ENCODE assay signal across 8 mouse cellular contexts in genomic region chrX:13847502-13847851, GRCm38 (mm10). TPM values are rescaled to one million over a fixed set of nuclear protein-coding genes. Genes with fewer than 3 reads are reported as not detected.
DNase-seq lines count a peak whose midpoint lies in the region; ATAC-seq and TF ChIP-seq lines count a peak whose summit lies in the region.

No protein-coding gene starts in this region.

- DNase-seq in frontal cortex, postnatal 36 days (ENCODE audit: low spot score in 2 of 2): no peak
- peak; percentile 88 for DNase-seq in MEL (ENCODE audit: low read depth, low spot score)
- DNase-seq in embryonic facial prominence, embryonic 14.5 days (ENCODE audit: low spot score): peak; percentile 39
- peak; percentile 63 for DNase-seq in hindbrain, embryonic 14.5 days (ENCODE audit: low spot score)
- peak; percentile 5 for DNase-seq in left cerebral cortex, postnatal 4 days
- peak; percentile 14 for DNase-seq in thymus, postnatal 4 days

- peaks cover 0 to 6% of the 10 kb centered on the region in 2 experiments; a peak in 2 of 4 replicates for H3K36me3 ChIP-seq in MEL (ENCODE audit: control insufficient read depth in 1 of 2, insufficient read depth in 2 of 2, low read length in 2 of 2)
- no peaks in the 10 kb centered on the region for H3K36me3 ChIP-seq in embryonic facial prominence, embryonic 14.5 days (ENCODE audit: control insufficient read depth, insufficient read depth, low read length)
- H3K36me3 ChIP-seq in hindbrain, embryonic 14.5 days (replicated peaks; ENCODE audit: control insufficient read depth, insufficient read depth): no peaks in the 10 kb centered on the region

- TF ChIP-seq EP300 in MEL (IDR thresholded peaks at IDR 0.05; ENCODE audit: low read depth in 1 of 2, low read length in 2 of 2): no peak

- H3K4me3 ChIP-seq in MEL (ENCODE audit: control insufficient read depth in 1 of 2, insufficient read depth in 1 of 2, low read depth in 2 of 2, low read length in 2 of 2): peak overlapping the region; percentile 82 to 89
- peak overlapping the region; percentile 55 for H3K4me3 ChIP-seq in embryonic facial prominence, embryonic 14.5 days (ENCODE audit: low read depth, low read length)
- H3K4me3 ChIP-seq in hindbrain, embryonic 14.5 days (replicated peaks; ENCODE audit: low read length): peak overlapping the region; percentile 63

- no peak for TF ChIP-seq RAD21 in MEL (IDR thresholded peaks at IDR 0.05; ENCODE audit: low read depth, low read length)

- TF ChIP-seq POLR2A in MEL (IDR thresholded peaks at IDR 0.05; ENCODE audit: control insufficient read depth in 1 of 2, insufficient read depth in 1 of 2, low read depth in 1 of 2, low read length in 2 of 2, poor library complexity in 1 of 2): no peak

- no peaks in the 10 kb centered on the region; a peak in 1 of 4 replicates for H3K27me3 ChIP-seq in MEL (ENCODE audit: control insufficient read depth in 1 of 2, insufficient read depth in 2 of 2, low read length in 2 of 2)
- H3K27me3 ChIP-seq in embryonic facial prominence, embryonic 14.5 days (replicated peaks; ENCODE audit: control insufficient read depth, insufficient read depth, low read length): no peaks in the 10 kb centered on the region
- H3K27me3 ChIP-seq in hindbrain, embryonic 14.5 days (ENCODE audit: control insufficient read depth, insufficient read depth, low read length): no peaks in the 10 kb centered on the region

- peak; percentile 22; the same call in 1 of the 2 replicates for ATAC-seq in frontal cortex, adult (ENCODE audit: low TSS enrichment)
- ATAC-seq in embryonic facial prominence, embryonic 14.5 days (ENCODE audit: low read depth): peak; percentile 24; the same call in 1 of the 2 replicates
- ATAC-seq in hindbrain, embryonic 14.5 days (ENCODE audit: low FRiP score): peak; percentile 44; the same call in 1 of the 2 replicates
- ATAC-seq in megakaryocyte-erythroid progenitor cell, adult 5-6 weeks (replicated peaks; ENCODE audit: low FRiP score, low TSS enrichment, poor library complexity, severe bottlenecking): peak; percentile 40; the same call in 1 of the 2 replicates

- H3K4me1 ChIP-seq in MEL (ENCODE audit: control insufficient read depth in 1 of 2, insufficient read depth in 2 of 2, low read length in 2 of 2): peaks cover 9 to 10% of the 10 kb centered on the region in 2 experiments; a peak in 3 of 4 replicates
- no peaks in the 10 kb centered on the region for H3K4me1 ChIP-seq in embryonic facial prominence, embryonic 14.5 days (ENCODE audit: control insufficient read depth, insufficient read depth, low read length)
- H3K4me1 ChIP-seq in hindbrain, embryonic 14.5 days (replicated peaks; ENCODE audit: control insufficient read depth, insufficient read depth, low read length): peaks cover 5% of the 10 kb centered on the region; the same call in 1 of the 2 replicates

- WGBS in embryonic facial prominence, embryonic 14.5 days: 20% methylated on average over 7 of the region's 7 CpGs
- 18% methylated on average over 7 of the region's 7 CpGs for WGBS in hindbrain, embryonic 14.5 days

- H3K9ac ChIP-seq in MEL (ENCODE audit: control insufficient read depth, low read depth, low read length, poor library complexity, severe bottlenecking): peak overlapping the region; percentile 73
- peak overlapping the region; percentile 48; the same call in 1 of the 2 replicates for H3K9ac ChIP-seq in embryonic facial prominence, embryonic 14.5 days (ENCODE audit: low read depth, low read length)
- peak overlapping the region; percentile 56 for H3K9ac ChIP-seq in hindbrain, embryonic 14.5 days

- H3K9me3 ChIP-seq in MEL (replicated peaks; ENCODE audit: insufficient read depth, low read length): no peaks in the 10 kb centered on the region
- H3K9me3 ChIP-seq in embryonic facial prominence, embryonic 14.5 days (ENCODE audit: control insufficient read depth, low read length): no peaks in the 10 kb centered on the region
- no peaks in the 10 kb centered on the region for H3K9me3 ChIP-seq in hindbrain, embryonic 14.5 days (ENCODE audit: control insufficient read depth, low read length)

- TF ChIP-seq CTCF in MEL (IDR thresholded peaks at IDR 0.05 in 2 of 3, conservative IDR thresholded peaks at IDR 0.05 in 1 of 3; ENCODE audit: control insufficient read depth in 1 of 3, insufficient read depth in 1 of 3, low read depth in 2 of 3, low read length in 3 of 3, poor library complexity in 1 of 3, severe bottlenecking in 1 of 3): no peak

- H3K4me2 ChIP-seq in embryonic facial prominence, embryonic 14.5 days (ENCODE audit: low read depth, low read length): peak overlapping the region; percentile 58
- peak overlapping the region; percentile 59 for H3K4me2 ChIP-seq in hindbrain, embryonic 14.5 days (replicated peaks)

- peaks cover 8% of the 10 kb centered on the region for H3K79me2 ChIP-seq in MEL (ENCODE audit: control insufficient read depth, insufficient read depth, low read length, poor library complexity)

- intact Hi-C loops in left cerebral cortex, postnatal 4 days (cut with DNase I): no loop called here

- peak overlapping the region; percentile 68 for H3K27ac ChIP-seq in MEL (ENCODE audit: control insufficient read depth, low read depth, low read length)
- peak overlapping the region; percentile 81 for H3K27ac ChIP-seq in embryonic facial prominence, embryonic 14.5 days (replicated peaks; ENCODE audit: low read depth, low read length)
- peak overlapping the region; percentile 96 for H3K27ac ChIP-seq in hindbrain, embryonic 14.5 days

TF ChIP-seq in MEL, 35 proteins besides CTCF, POLR2A, EP300 and RAD21:
- TF ChIP-seq UBTF (IDR thresholded peaks at IDR 0.05; ENCODE audit: borderline replicate concordance, insufficient read depth, low read depth, low read length): no peak
- TF ChIP-seq USF2 (IDR thresholded peaks at IDR 0.05; ENCODE audit: borderline replicate concordance in 1 of 2, insufficient read depth in 1 of 2, low read depth in 1 of 2, low read length in 2 of 2): no peak
- TF ChIP-seq ZNF384 (IDR thresholded peaks at IDR 0.05; ENCODE audit: low read depth, low read length): no peak; the same call in none of the 2 replicates
- no peak for TF ChIP-seq TBP (IDR thresholded peaks at IDR 0.05; ENCODE audit: low read depth, low read length)
- TF ChIP-seq GABPA (IDR thresholded peaks at IDR 0.05; ENCODE audit: low read depth, low read length): no peak
- peak; percentile 24; the same call in 1 of the 2 replicates for TF ChIP-seq MXI1 (IDR thresholded peaks at IDR 0.05; ENCODE audit: low read depth, low read length)
- no peak for TF ChIP-seq USF1 (IDR thresholded peaks at IDR 0.05; ENCODE audit: low read depth, low read length)
- no peak for TF ChIP-seq RCOR1 (IDR thresholded peaks at IDR 0.05; ENCODE audit: low read depth, low read length)
- 0 out of 2 replicates have a peak, but pooled peaks have one; percentile 33 for TF ChIP-seq ELF1 (IDR thresholded peaks at IDR 0.05; ENCODE audit: low read depth, low read length)
- TF ChIP-seq CHD1 (IDR thresholded peaks at IDR 0.05; ENCODE audit: low read depth, low read length): 0 out of 2 replicates have a peak, but pooled peaks have one; percentile 47
- TF ChIP-seq ETS1 (IDR thresholded peaks at IDR 0.05; ENCODE audit: low read depth, low read length): no peak
- no peak for TF ChIP-seq ZMIZ1 (IDR thresholded peaks at IDR 0.05; ENCODE audit: low read depth, low read length)
- no peak for TF ChIP-seq MYB (IDR thresholded peaks at IDR 0.05; ENCODE audit: low read depth, low read length)
- no peak for TF ChIP-seq TAL1 (IDR thresholded peaks at IDR 0.05; ENCODE audit: low read length)
- TF ChIP-seq POLR2AphosphoS2 (IDR thresholded peaks at IDR 0.05; ENCODE audit: low read length): no peak
- TF ChIP-seq TCF12 (IDR thresholded peaks at IDR 0.05; ENCODE audit: low read depth, low read length): no peak
- TF ChIP-seq ZKSCAN1 (IDR thresholded peaks at IDR 0.05; ENCODE audit: low read depth, low read length): no peak
- TF ChIP-seq NRF1 (IDR thresholded peaks at IDR 0.05; ENCODE audit: insufficient read depth, low read depth, low read length, poor library complexity, severe bottlenecking): peak; percentile 57
- no peak for TF ChIP-seq E2F4 (IDR thresholded peaks at IDR 0.05; ENCODE audit: borderline replicate concordance, low read depth, low read length)
- no peak for TF ChIP-seq CHD2 (IDR thresholded peaks at IDR 0.05; ENCODE audit: low read length)
- no peak; the same call in 1 of the 2 replicates for TF ChIP-seq MAX (IDR thresholded peaks at IDR 0.05; ENCODE audit: low read length)
- no peak for TF ChIP-seq ZC3H11A (IDR thresholded peaks at IDR 0.05; ENCODE audit: low read depth, low read length)
- TF ChIP-seq HCFC1 (IDR thresholded peaks at IDR 0.05; ENCODE audit: low read depth, low read length): no peak
- no peak for TF ChIP-seq SIN3A (IDR thresholded peaks at IDR 0.05; ENCODE audit: low read length)
- TF ChIP-seq JUND (IDR thresholded peaks at IDR 0.05; ENCODE audit: low read depth, low read length): no peak
- no peak for TF ChIP-seq MAZ (IDR thresholded peaks at IDR 0.05; ENCODE audit: low read depth, low read length)
- no peak for TF ChIP-seq POLR2AphosphoS5 (IDR thresholded peaks at IDR 0.05; ENCODE audit: borderline replicate concordance, low read depth, low read length)
- no peak for TF ChIP-seq MYC (IDR thresholded peaks at IDR 0.05; ENCODE audit: low read depth, low read length)

RNA-seq across cellular contexts. Expression of gene Cask, which starts 3.7 kb away (rescaled TPM):
- 9.4 and 10.6 TPM in 2 replicates for total RNA-seq in MEL (2012; rRNA removed)
- polyA plus RNA-seq in MEL (2012; ENCODE audit: insufficient read depth in 1 of 2, insufficient read length in 2 of 2, low read depth in 1 of 2, low replicate concordance in 2 of 2, missing spikeins in 1 of 2): 10 to 100 TPM in 1 of 2 experiments, not detected in 1; 13.3 TPM
- polyA plus RNA-seq in embryonic facial prominence, embryonic 14.5 days (2014; fragmentation: Nextera tagmentation; extraction: Ambion mirVana): 19.3 and 20.1 TPM in 2 replicates
- 58.7 and 61.7 TPM in 2 replicates for polyA plus RNA-seq in hindbrain, embryonic 14.5 days (2014; fragmentation: Nextera tagmentation; extraction: Ambion mirVana)
- total RNA-seq in left cerebral cortex, postnatal 4 days (2021): 100 to 1,000 TPM; 190 to 191 TPM
- 3.0 and 3.6 TPM in 2 replicates for total RNA-seq in megakaryocyte-erythroid progenitor cell, adult 5-6 weeks (2014; fragmentation: Nextera tagmentation)
- 5.4 and 10.2 TPM in 2 replicates for total RNA-seq in megakaryocyte-erythroid progenitor cell, adult 5-6 weeks (2017)

Comparison
In these comparisons a context has a peak if more than half of its experiments do, and no peak if none do; other contexts are left out.
1. DNase-seq: peak in MEL (single experiment), embryonic facial prominence, embryonic 14.5 days (single experiment), hindbrain, embryonic 14.5 days (single experiment), left cerebral cortex, postnatal 4 days (single experiment) and thymus, postnatal 4 days (single experiment); none in frontal cortex, postnatal 36 days (0 of 2).
2. RNA of gene Cask, which starts 3.7 kb away (total RNA-seq): 190 to 191 TPM in left cerebral cortex, postnatal 4 days; 9.4 to 10.6 TPM in MEL and 3.0 to 10.2 TPM in megakaryocyte-erythroid progenitor cell, adult 5-6 weeks; every median in the first group is over 10 times any median in the second.
3. Peak in every context shown above with its lines, with median percentiles within 50 percentile points of each other: ATAC-seq, H3K27ac ChIP-seq, H3K4me3 ChIP-seq and H3K9ac ChIP-seq.